Mouse (Mus musculus): Measurements from ENCODE around the gene Gcnt3.

- TF ChIP-seq POLR2A (IDR thresholded peaks at IDR 0.05; ENCODE audit: insufficient read depth, low read depth, low read length) (no peak), CTCF (IDR thresholded peaks at IDR 0.05) (peak; percentile 82)
These were observed 19.0 kb downstream of the Gcnt3 start for GRCm38 (mm10) chr9:70018879-70019278.
